Mouse (Mus musculus) heart, embryonic 14.5 days (tissue): Measurements from ENCODE around the gene Atp5l. TPM values are rescaled to one million over a fixed set of nuclear protein-coding genes. Genes with fewer than 3 reads are reported as not detected.

Experiments
- ATAC-seq: fragments of 200-750 bp; cut with Nextera tagmentation; 2 replicates; pipeline ENCODE4 v1.8.0; 2017; ENCODE audit warnings: low read depth, moderate TSS enrichment; ENCODE audit not compliant: insufficient number of reproducible peaks, insufficient read depth, low FRiP score
- H3K27ac ChIP-seq, 2 experiments: fragments of 200-500 bp in 1 of 2; fragments of 300-500 bp in 1 of 2; sonication (generic) in 1 of 2; replicated peaks in 1 of 2; 2 replicates each; pipeline ENCODE4 v1.5.1; 2012 to 2014; ENCODE audit warnings: low read depth in 2 of 2, low read length in 2 of 2, control low read depth in 1 of 2, mild to moderate bottlenecking in 1 of 2, mixed read lengths in 1 of 2; ENCODE audit not compliant: control insufficient read depth in 1 of 2, insufficient read depth in 1 of 2
- H3K27me3 ChIP-seq: fragments of 300-500 bp; sonication (generic); 2 replicates; pipeline ENCODE4 v1.6.1; 2014; ENCODE audit warnings: mild to moderate bottlenecking, low read length, control low read depth; ENCODE audit not compliant: control insufficient read depth, insufficient read depth
- H3K36me3 ChIP-seq: fragments of 300-500 bp; sonication (generic); 2 replicates; pipeline ENCODE4 v1.6.1; 2014; ENCODE audit warnings: mild to moderate bottlenecking, control low read depth, low read length, mixed read lengths; ENCODE audit not compliant: control insufficient read depth, insufficient read depth
- H3K4me1 ChIP-seq, 2 experiments: fragments of 200-500 bp in 1 of 2; fragments of 300-500 bp in 1 of 2; sonication (generic) in 1 of 2; 2 replicates each; pipeline ENCODE4 v1.6.1; 2012 to 2014; ENCODE audit warnings: low read length in 2 of 2, control low read depth in 1 of 2, mixed read lengths in 1 of 2; ENCODE audit not compliant: control insufficient read depth in 2 of 2, insufficient read depth in 2 of 2
- H3K4me2 ChIP-seq: fragments of 300-500 bp; sonication (generic); 2 replicates; pipeline ENCODE4 v1.6.1; 2014; ENCODE audit warnings: mild to moderate bottlenecking, low read length
- H3K4me3 ChIP-seq, 2 experiments: fragments of 200-500 bp in 1 of 2; fragments of 300-500 bp in 1 of 2; sonication (generic) in 1 of 2; 2 replicates each; pipeline ENCODE4 v1.5.1; 2012 to 2014; ENCODE audit warnings: low read length in 2 of 2, mild to moderate bottlenecking in 2 of 2, control low read depth in 1 of 2, low read depth in 1 of 2, moderate library complexity in 1 of 2; ENCODE audit not compliant: control insufficient read depth in 1 of 2, insufficient read depth in 1 of 2
- H3K9ac ChIP-seq: fragments of 300-500 bp; sonication (generic); 2 replicates; pipeline ENCODE4 v1.6.1; 2014; ENCODE audit warnings: mild to moderate bottlenecking, low read length
- H3K9me3 ChIP-seq: fragments of 300-500 bp; sonication (generic); 2 replicates; pipeline ENCODE4 v1.6.1; 2016; ENCODE audit warnings: low read length, control low read depth; ENCODE audit not compliant: control insufficient read depth
- WGBS: fragments of 180-500 bp; shearing (Covaris S2); extraction: QIAGEN DNeasy Blood & Tissue Kit; methylation state at CpG from one replicate; pipeline ENCODE4 v1.1.7; 2014; 5-methylcytosine and 5-hydroxymethylcytosine counted together
- polyA plus RNA-seq: library from polyadenylated mRNA; unstranded; fragments of >200 nt; fragmentation: Nextera tagmentation; extraction: Ambion mirVana; gene quantifications from 2 replicates; pipeline ENCODE4 v1.2.1, GENCODE M21; 2014

The Atp5l gene
- polyA plus RNA-seq, 1 experiment from 2014 or later = 1,405 TPM

DNA sequence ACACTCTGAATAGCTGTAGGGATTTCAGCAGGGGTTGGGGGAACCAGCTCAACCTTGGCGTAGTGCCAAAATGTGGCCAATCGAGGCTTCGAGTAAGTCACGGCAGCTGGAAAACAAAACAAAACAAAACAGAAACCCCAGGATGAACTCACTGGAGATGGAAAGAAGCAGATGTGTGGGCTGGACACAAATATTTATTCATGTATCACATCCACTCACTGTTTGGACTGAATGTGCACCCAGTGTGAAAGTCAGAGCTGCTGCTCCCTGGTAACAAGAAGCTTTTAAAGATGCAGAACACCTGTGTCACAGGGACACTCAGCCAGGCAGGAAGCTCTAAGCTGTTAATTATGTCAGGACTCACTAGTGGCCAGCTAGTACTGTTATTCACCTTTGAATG lies 5.8 kb downstream of the Atp5l start:
- H3K4me2 ChIP-seq = no peak overlapping the region
- WGBS = 18% methylated on average over 4 of the region's 4 CpGs
- peaks cover 46% of the 10 kb centered on the region for H3K36me3 ChIP-seq
- no peaks in the 10 kb centered on the region for H3K27me3 ChIP-seq
- H3K4me3 ChIP-seq = no peak overlapping the region
- H3K27ac ChIP-seq = no peak overlapping the region
- no peaks in the 10 kb centered on the region for H3K9me3 ChIP-seq
- no peak overlapping the region for H3K9ac ChIP-seq
- no peak for ATAC-seq
- peaks cover 0 to 16% of the 10 kb centered on the region in 2 experiments; a peak in 3 of 4 replicates for H3K4me1 ChIP-seq

DNA sequence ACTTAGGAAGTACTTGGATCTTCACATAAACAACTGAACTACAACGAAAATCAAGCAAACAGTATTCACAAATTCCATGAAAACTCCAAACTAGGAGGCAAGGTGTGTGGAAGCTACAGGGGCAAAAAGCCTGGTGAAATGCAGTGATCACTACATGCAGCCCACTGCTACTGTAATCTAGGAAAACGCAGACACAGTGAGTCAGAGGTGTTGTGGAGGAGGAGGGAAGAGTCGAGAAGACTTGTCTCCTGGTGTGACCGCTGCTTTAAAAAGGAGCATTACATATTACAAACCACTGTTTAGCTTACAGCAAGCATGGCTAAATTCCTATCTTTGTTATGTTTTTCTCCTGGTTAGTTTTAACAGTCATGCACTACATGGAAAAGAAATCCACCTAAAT lies 9.2 kb downstream of the Atp5l start:
- Histone ChIP-seq H3K4me2 (no peak overlapping the region), H3K4me1 (peaks cover 0 to 12% of the 10 kb centered on the region in 2 experiments; a peak in 3 of 4 replicates), H3K9me3 (no peaks in the 10 kb centered on the region), H3K36me3 (peaks cover 47% of the 10 kb centered on the region), H3K9ac (no peak overlapping the region), H3K27me3 (no peaks in the 10 kb centered on the region), H3K4me3 (no peak overlapping the region), H3K27ac (no peak overlapping the region)
- no peak for ATAC-seq
- 92% methylated on average over 4 of the region's 4 CpGs for WGBS

DNA sequence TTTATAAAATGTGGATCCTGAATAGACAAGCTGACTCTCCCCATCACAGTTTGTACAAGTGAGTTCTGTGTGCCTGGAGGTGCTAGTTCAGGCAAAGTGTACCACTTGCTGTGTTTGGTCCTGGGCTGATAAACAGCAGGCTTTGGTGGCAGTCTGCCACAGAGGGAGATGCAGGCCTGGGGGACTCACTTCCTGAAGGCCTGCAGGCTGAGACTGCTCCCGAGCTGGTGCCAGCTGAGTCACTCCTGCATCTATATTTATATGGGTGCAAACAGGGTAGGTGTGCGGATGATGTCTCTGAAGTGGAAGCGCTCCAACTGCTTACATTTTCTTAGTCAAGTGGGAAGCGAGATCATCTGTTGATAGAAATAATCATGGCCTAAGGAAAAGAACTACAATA lies 14.9 kb downstream of the Atp5l start:
- H3K27ac ChIP-seq = peak overlapping the region; percentile 69 to 83

DNA sequence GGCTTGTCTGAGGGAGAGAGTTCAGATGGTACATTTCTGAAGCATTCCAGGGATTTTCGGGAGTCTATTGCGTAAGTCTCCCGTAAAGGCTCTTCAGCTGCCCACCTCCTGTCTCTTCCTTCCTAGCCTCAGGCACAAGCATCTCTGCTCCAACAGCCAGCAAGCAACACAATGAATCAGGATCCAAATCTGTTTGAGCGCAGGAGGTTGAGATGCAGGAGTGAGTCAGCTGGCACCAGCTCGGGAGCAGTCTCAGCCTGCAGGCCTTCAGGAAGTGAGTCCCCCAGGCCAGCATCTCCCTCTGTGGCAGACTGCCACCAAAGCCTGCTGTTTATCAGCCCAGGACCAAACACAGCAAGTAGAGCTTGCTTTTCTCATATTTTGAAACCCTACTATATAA lies 15.6 kb downstream of the Atp5l start:
- no peaks in the 10 kb centered on the region for H3K27me3 ChIP-seq
- WGBS = 41% methylated on average over 5 of the region's 5 CpGs
- 0 out of 2 replicates have a peak, but pooled peaks cover 3% of the 10 kb centered on the region for H3K36me3 ChIP-seq
- no peak overlapping the region for H3K4me3 ChIP-seq
- no peaks in the 10 kb centered on the region for H3K9me3 ChIP-seq
- H3K4me2 ChIP-seq = no peak overlapping the region
- H3K9ac ChIP-seq = peak overlapping the region; percentile 18; the same call in 1 of the 2 replicates
- H3K4me1 ChIP-seq = peaks cover 7 to 23% of the 10 kb centered on the region in 2 experiments
- peak; percentile 65; the same call in 1 of the 2 replicates for ATAC-seq
- peak overlapping the region; percentile 65 to 83 for H3K27ac ChIP-seq

More for the DNA sequence above, 14.9 kb downstream of the Atp5l start:
- Histone ChIP-seq H3K4me2 (peak overlapping the region; percentile 45), H3K9ac (no peak overlapping the region), H3K9me3 (no peaks in the 10 kb centered on the region), H3K4me3 (0 out of 4 replicates have a peak overlapping the region, but pooled peaks of 1 of the 2 experiments have one; percentile 3), H3K4me1 (peaks cover 7 to 23% of the 10 kb centered on the region in 2 experiments), H3K36me3 (peaks cover 9% of the 10 kb centered on the region), H3K27me3 (no peaks in the 10 kb centered on the region)
- 17% methylated on average over 4 of the region's 4 CpGs for WGBS
- peak; percentile 74 for ATAC-seq

DNA sequence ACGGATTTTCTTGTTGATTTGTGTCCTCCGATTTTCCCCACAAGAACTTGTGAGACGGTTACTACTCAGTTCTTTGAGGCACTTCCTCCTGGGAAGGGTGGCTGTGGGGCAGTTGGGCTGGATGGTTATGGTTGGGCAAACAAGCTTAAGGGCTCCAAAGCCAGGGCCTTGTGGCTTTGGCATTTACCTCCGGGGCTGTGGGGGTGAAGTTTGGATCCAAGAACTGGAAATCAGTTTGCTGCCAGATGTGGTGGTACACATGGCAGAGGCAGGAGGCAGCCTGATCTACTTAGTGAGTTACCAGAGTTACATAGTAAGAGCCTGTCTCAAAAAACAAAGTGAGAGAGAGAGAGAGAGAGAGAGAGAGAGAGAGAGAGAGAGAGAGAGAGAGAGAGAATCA lies 16.7 kb downstream of the Atp5l start:
- Histone ChIP-seq H3K4me3 (no peak overlapping the region), H3K9ac (no peak overlapping the region), H3K27ac (no peak overlapping the region), H3K4me1 (peaks cover 7 to 23% of the 10 kb centered on the region in 2 experiments), H3K9me3 (no peaks in the 10 kb centered on the region), H3K4me2 (no peak overlapping the region), H3K27me3 (no peaks in the 10 kb centered on the region), H3K36me3 (no peaks in the 10 kb centered on the region)
- no peak for ATAC-seq
- WGBS = 69% methylated on average over 4 of the region's 4 CpGs

DNA sequence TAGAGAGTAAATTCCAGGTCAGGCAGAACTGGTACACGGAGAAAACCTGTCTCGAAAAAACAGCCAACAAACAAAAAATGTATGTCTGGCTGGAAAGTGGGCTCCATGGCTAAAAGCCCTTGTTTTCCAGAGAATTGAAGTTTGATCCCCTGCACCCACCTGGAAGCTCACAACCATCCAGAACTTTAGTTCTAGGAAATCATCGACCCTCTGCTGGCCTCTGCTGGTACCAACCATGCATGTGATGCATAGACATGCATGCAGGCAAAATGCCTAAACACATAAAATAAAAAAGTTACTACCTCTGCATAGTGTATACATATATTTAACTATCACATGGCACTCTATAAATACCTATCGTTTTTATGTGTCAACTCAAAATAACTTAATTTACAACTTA lies 20.1 kb downstream of the Atp5l start:
- WGBS = 71% methylated on average over 4 of the region's 4 CpGs

DNA sequence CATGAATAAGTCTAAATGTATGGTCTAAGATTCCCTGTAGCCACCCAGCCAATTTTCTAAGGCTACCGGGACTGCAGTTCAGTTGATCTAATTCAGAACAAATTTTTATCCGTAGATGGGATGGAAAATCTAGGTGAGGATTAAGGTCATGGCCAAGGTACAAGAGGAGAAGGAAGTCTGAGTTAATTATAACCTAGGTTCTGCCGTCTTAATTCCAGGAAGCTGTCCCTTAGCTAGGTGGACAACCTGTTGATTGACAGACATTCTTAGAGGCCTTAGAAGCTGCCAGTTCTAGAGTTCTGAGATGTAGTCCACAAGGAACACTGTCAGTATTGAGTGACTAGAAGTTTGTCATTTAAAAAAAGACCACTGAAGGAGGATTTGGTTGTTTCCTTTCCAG lies 20.8 kb downstream of the Atp5l start:
- WGBS = 62% methylated on average over 3 of the region's 3 CpGs
- Histone ChIP-seq H3K4me2 (no peak overlapping the region), H3K9ac (no peak overlapping the region), H3K4me1 (peaks cover 0 to 6% of the 10 kb centered on the region in 2 experiments; a peak in 3 of 4 replicates), H3K27ac (no peak overlapping the region), H3K4me3 (no peak overlapping the region), H3K9me3 (no peaks in the 10 kb centered on the region), H3K27me3 (no peaks in the 10 kb centered on the region), H3K36me3 (no peaks in the 10 kb centered on the region)
- ATAC-seq = no peak

More for the DNA sequence above, 20.1 kb downstream of the Atp5l start:
- H3K9ac ChIP-seq = no peak overlapping the region
- H3K27ac ChIP-seq = no peak overlapping the region
- no peaks in the 10 kb centered on the region for H3K27me3 ChIP-seq
- H3K9me3 ChIP-seq = no peaks in the 10 kb centered on the region
- H3K4me1 ChIP-seq = peaks cover 4 to 13% of the 10 kb centered on the region in 2 experiments
- no peaks in the 10 kb centered on the region for H3K36me3 ChIP-seq
- no peak for ATAC-seq
- H3K4me3 ChIP-seq = no peak overlapping the region
- H3K4me2 ChIP-seq = no peak overlapping the region

DNA sequence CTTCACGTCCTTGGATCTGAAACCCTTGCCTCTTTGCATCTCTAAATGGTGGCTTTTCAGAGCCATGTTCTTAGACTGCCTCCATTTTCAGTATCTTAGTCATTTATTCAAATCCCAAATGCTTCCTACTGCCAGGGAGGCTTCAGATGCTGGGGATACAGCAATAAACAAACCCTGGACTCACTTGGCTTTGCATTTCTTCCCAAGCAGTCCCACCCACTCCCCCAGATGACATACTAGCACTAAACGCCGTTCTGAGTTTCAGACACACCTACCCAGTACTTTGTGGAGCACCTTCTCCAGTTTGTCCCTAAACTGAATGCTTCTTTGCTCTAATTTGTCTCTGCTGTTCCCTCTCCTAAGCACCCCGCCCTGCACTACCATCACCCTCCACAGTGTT lies 23.5 kb downstream of the Atp5l start:
- 57% methylated on average over 4 of the region's 4 CpGs for WGBS
- no peak overlapping the region for H3K4me2 ChIP-seq
- H3K9ac ChIP-seq = no peak overlapping the region

More for the DNA sequence above, 23.5 kb downstream of the Atp5l start:
- Histone ChIP-seq H3K27ac (no peak overlapping the region), H3K9me3 (no peaks in the 10 kb centered on the region), H3K27me3 (no peaks in the 10 kb centered on the region), H3K4me1 (no peaks in the 10 kb centered on the region), H3K4me3 (no peak overlapping the region), H3K36me3 (no peaks in the 10 kb centered on the region)
- no peak for ATAC-seq
